Mouse (Mus musculus) lung, embryonic 15.5 days (tissue): ENCODE results near the gene Rflnb. TPM values are rescaled to one million over a fixed set of nuclear protein-coding genes. Genes with fewer than 3 reads are reported as not detected.
A peak's percentile ranks its signal among the peaks of the same experiment; 100 is the strongest.

ENCODE experiments used
- ATAC-seq: fragments of 200-750 bp; cut with Nextera tagmentation; 2 replicates; pipeline ENCODE4 v1.8.0; 2017; ENCODE audit warnings: moderate number of reproducible peaks, borderline replicate concordance; ENCODE audit not compliant: low FRiP score, low TSS enrichment; ENCODE audit errors: extremely low read depth
- H3K27ac ChIP-seq: fragments of 300-500 bp; sonication (generic); 2 replicates; pipeline ENCODE4 v1.5.1; 2015; ENCODE audit warnings: moderate library complexity, mild to moderate bottlenecking, inconsistent platforms
- H3K27me3 ChIP-seq: fragments of 300-500 bp; sonication (generic); 2 replicates; pipeline ENCODE4 v1.6.1; 2015; ENCODE audit warnings: inconsistent platforms
- H3K36me3 ChIP-seq: fragments of 300-500 bp; sonication (generic); 2 replicates; pipeline ENCODE4 v1.6.1; 2015; ENCODE audit warnings: inconsistent platforms
- H3K4me1 ChIP-seq: fragments of 300-500 bp; sonication (generic); 2 replicates; pipeline ENCODE4 v1.6.1; 2015; ENCODE audit warnings: inconsistent platforms
- H3K4me2 ChIP-seq: fragments of 300-500 bp; sonication (generic); 2 replicates; pipeline ENCODE4 v1.6.1; 2015; ENCODE audit warnings: inconsistent platforms, mild to moderate bottlenecking, moderate library complexity
- H3K4me3 ChIP-seq: fragments of 300-500 bp; sonication (generic); 2 replicates; pipeline ENCODE4 v1.5.1; 2015; ENCODE audit warnings: mild to moderate bottlenecking, inconsistent platforms
- H3K9ac ChIP-seq: fragments of 300-500 bp; sonication (generic); 2 replicates; pipeline ENCODE4 v1.6.1; 2015; ENCODE audit warnings: inconsistent platforms
- H3K9me3 ChIP-seq: fragments of 300-500 bp; sonication (generic); 2 replicates; pipeline ENCODE4 v1.6.1; 2016; ENCODE audit warnings: inconsistent platforms
- WGBS: fragments of 180-500 bp; shearing (Covaris S2); methylation state at CpG from one replicate; pipeline ENCODE4 v1.1.7; 2015; 5-methylcytosine and 5-hydroxymethylcytosine counted together
- polyA plus RNA-seq: library from polyadenylated mRNA; unstranded; fragments of >200 nt; fragmentation: Nextera tagmentation; extraction: Ambion mirVana; gene quantifications from 2 replicates; pipeline ENCODE4 v1.2.1, GENCODE M21; 2015

The Rflnb gene
- polyA plus RNA-seq, 1 experiment from 2014 or later: 49.6 TPM

DNA sequence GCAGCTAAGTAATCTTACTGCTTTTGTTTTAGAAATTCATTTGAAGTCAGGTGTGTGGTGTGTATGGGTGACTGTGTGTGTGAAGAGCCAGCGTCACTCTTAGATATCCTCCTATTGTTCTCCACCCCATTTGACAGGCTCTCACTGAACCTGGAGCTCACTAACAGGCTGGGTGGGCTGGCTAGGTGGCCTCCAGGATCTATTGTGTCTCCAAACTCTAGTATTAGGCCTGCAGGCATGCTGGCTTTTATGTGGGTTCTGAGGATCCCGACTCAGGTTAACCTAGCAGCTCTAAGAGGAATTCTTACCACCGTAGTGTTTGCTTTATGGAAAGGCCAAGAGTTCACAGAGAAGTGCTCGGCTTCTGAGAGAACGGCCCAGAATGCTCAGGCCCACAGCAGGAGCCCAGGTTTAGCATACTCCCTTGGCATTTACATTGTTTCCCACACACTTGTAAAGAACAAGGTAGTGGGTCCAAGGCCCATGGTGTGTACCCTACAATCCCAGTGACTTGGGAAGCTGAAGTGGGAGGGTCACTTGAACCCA lies 23.5 kb upstream of the Rflnb start:
- peak overlapping the region; percentile 76 for H3K27ac ChIP-seq
- peak; percentile 67; the same call in 1 of the 2 replicates for ATAC-seq
- WGBS: 53% methylated on average over 5 of the region's 5 CpGs

DNA sequence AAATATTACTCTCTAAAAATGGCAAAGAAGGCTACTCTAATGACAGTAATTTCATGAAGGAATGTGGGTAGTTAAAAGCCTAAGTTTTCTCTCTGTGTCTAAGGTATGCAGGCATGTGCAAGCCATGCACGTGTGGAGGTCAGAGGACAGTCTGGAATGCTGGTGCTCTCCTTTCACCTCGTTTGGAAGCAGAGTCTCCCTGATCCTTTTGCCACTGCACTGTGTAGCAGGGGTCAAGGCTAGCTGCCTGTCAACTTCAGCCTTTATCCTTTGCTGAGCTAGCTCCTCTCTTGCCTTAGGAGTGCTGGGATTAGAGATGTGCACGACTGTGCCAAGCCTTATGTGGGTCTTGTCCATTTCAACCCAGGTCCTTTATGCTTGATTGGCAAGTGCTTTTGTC lies 22.9 kb upstream of the Rflnb start:
- no peak overlapping the region for H3K4me2 ChIP-seq
- ATAC-seq: no peak
- H3K9ac ChIP-seq: no peak overlapping the region
- H3K36me3 ChIP-seq: no peaks in the 10 kb centered on the region
- 26% methylated on average over 3 of the region's 3 CpGs for WGBS
- H3K9me3 ChIP-seq: no peaks in the 10 kb centered on the region
- no peaks in the 10 kb centered on the region for H3K27me3 ChIP-seq
- H3K27ac ChIP-seq: peak overlapping the region; percentile 76
- H3K4me3 ChIP-seq: no peak overlapping the region
- H3K4me1 ChIP-seq: peaks cover 9% of the 10 kb centered on the region

More for the DNA sequence above, 23.5 kb upstream of the Rflnb start:
- Histone ChIP-seq H3K27me3 (no peaks in the 10 kb centered on the region), H3K36me3 (no peaks in the 10 kb centered on the region), H3K4me3 (no peak overlapping the region), H3K4me2 (no peak overlapping the region), H3K9ac (no peak overlapping the region), H3K4me1 (peaks cover 9% of the 10 kb centered on the region), H3K9me3 (no peaks in the 10 kb centered on the region)

DNA sequence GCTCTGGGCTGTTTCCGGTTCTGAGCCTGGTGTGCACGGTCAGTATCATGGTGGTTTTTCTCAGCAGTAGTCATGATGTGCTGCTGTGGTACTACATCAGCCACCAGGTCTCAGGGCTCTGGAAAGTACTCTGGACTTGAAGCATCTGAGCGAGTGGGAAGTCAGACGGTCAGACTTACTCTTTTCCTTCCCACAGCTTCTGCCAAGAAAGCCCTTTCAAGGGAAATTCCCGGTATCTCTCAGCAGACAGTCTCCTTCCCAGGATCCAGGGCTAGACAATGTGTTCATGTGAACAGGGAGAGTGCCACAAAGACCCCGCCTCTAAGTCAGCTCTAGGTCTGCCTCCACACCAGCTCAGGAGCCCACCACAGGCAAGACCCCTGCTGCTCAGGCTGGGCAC lies 17.8 kb upstream of the Rflnb start:
- H3K36me3 ChIP-seq: no peaks in the 10 kb centered on the region
- no peak overlapping the region for H3K9ac ChIP-seq
- no peak for ATAC-seq
- H3K27me3 ChIP-seq: no peaks in the 10 kb centered on the region
- H3K4me2 ChIP-seq: no peak overlapping the region
- 68% methylated on average over 6 of the region's 6 CpGs for WGBS
- no peak overlapping the region for H3K27ac ChIP-seq
- no peak overlapping the region for H3K4me3 ChIP-seq
- peaks cover 24% of the 10 kb centered on the region for H3K4me1 ChIP-seq
- H3K9me3 ChIP-seq: no peaks in the 10 kb centered on the region

- ATAC-seq: no peak
- no peaks in the 10 kb centered on the region for H3K27me3 ChIP-seq
- H3K9me3 ChIP-seq: no peaks in the 10 kb centered on the region
- no peak overlapping the region for H3K9ac ChIP-seq
- peaks cover 24% of the 10 kb centered on the region for H3K4me1 ChIP-seq
- no peak overlapping the region; the same call in 1 of the 2 replicates for H3K27ac ChIP-seq
- H3K4me3 ChIP-seq: no peak overlapping the region
- WGBS: 67% methylated on average over 6 of the region's 6 CpGs
- no peaks in the 10 kb centered on the region for H3K36me3 ChIP-seq
- H3K4me2 ChIP-seq: no peak overlapping the region
Observed at GRCm38 (mm10) chr11:76044468-76044867, 16.9 kb upstream of the Rflnb start.

DNA sequence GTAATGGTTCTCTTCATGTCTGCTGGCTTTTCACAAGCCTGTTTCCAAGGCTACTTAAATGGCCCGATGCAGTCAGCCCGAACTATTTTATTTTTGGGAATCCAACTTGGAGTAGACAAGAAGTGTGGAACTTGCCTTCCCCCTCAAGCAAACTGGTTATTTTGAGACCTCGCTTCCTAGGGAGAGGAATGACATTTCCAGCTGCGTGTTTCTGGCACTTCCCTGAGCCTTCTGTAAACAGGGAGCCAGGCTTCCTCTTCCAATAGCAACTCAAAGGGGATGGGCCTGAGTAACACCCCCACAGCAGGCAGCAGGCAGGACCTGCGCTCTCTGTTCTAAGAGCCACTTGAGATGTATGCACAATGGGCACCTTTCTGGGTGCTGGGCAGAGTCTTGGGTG lies 15.3 kb upstream of the Rflnb start:
- peak; percentile 74; the same call in 1 of the 2 replicates for ATAC-seq
- peaks cover 24% of the 10 kb centered on the region for H3K4me1 ChIP-seq
- no peaks in the 10 kb centered on the region for H3K27me3 ChIP-seq
- WGBS: 10% methylated on average over 5 of the region's 5 CpGs
- H3K27ac ChIP-seq: peak overlapping the region; percentile 32
- H3K9ac ChIP-seq: no peak overlapping the region
- H3K36me3 ChIP-seq: no peaks in the 10 kb centered on the region
- H3K9me3 ChIP-seq: no peaks in the 10 kb centered on the region
- H3K4me3 ChIP-seq: no peak overlapping the region
- H3K4me2 ChIP-seq: no peak overlapping the region

- Histone ChIP-seq H3K9me3 (no peaks in the 10 kb centered on the region), H3K9ac (no peak overlapping the region), H3K4me2 (no peak overlapping the region), H3K27me3 (no peaks in the 10 kb centered on the region), H3K36me3 (no peaks in the 10 kb centered on the region), H3K4me1 (peaks cover 24% of the 10 kb centered on the region), H3K27ac (peak overlapping the region; percentile 32), H3K4me3 (no peak overlapping the region)
- ATAC-seq: no peak
- 54% methylated on average over 10 of the region's 10 CpGs for WGBS
Observed at GRCm38 (mm10) chr11:76042041-76042638, 14.6 kb upstream of the Rflnb start.

GRCm38 (mm10) chr11:76040761-76041376 lies 13.3 kb upstream of the Rflnb start:
- no peak for ATAC-seq
- Histone ChIP-seq H3K4me1 (peaks cover 24% of the 10 kb centered on the region), H3K4me2 (no peak overlapping the region), H3K36me3 (no peaks in the 10 kb centered on the region), H3K9me3 (no peaks in the 10 kb centered on the region), H3K27me3 (no peaks in the 10 kb centered on the region), H3K4me3 (no peak overlapping the region), H3K9ac (no peak overlapping the region), H3K27ac (no peak overlapping the region)
- 80% methylated on average over 4 of the region's 4 CpGs for WGBS

DNA sequence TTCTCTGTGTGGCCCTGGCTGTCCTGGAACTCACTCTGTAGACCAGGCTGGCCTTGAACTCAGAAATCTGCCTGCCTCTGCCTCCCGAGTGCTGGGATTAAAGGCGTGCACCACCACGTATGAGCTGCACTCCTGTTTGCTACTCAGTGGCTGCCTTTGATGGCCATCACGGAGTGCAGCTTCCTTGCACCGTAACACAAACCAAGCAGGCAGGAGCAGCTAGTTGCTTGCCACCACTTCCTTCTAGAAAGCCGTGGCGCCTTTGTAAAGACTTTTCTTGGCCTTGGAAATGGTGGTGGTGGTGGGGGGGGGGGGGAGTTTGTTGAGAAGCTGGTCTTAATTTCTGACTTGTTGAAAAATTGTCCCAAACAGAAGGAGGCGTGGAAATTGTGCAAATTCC lies 12.5 kb upstream of the Rflnb start:
- no peak overlapping the region for H3K9ac ChIP-seq
- H3K27me3 ChIP-seq: no peaks in the 10 kb centered on the region
- H3K4me2 ChIP-seq: no peak overlapping the region
- H3K27ac ChIP-seq: no peak overlapping the region
- no peaks in the 10 kb centered on the region for H3K9me3 ChIP-seq
- no peaks in the 10 kb centered on the region for H3K36me3 ChIP-seq
- no peak overlapping the region for H3K4me3 ChIP-seq
- ATAC-seq: no peak
- WGBS: 80% methylated on average over 8 of the region's 8 CpGs
- H3K4me1 ChIP-seq: peaks cover 22% of the 10 kb centered on the region

GRCm38 (mm10) chr11:76039271-76040053 lies 11.9 kb upstream of the Rflnb start:
- H3K4me3 ChIP-seq: no peak overlapping the region
- 83% methylated on average over 3 of the region's 3 CpGs for WGBS
- ATAC-seq: no peak
- no peaks in the 10 kb centered on the region for H3K9me3 ChIP-seq
- H3K36me3 ChIP-seq: no peaks in the 10 kb centered on the region
- H3K4me1 ChIP-seq: peaks cover 19% of the 10 kb centered on the region
- no peak overlapping the region for H3K27ac ChIP-seq
- H3K9ac ChIP-seq: no peak overlapping the region
- H3K4me2 ChIP-seq: no peak overlapping the region
- H3K27me3 ChIP-seq: no peaks in the 10 kb centered on the region

- Histone ChIP-seq H3K4me3 (no peak overlapping the region), H3K4me1 (peaks cover 11% of the 10 kb centered on the region), H3K4me2 (no peak overlapping the region), H3K36me3 (no peaks in the 10 kb centered on the region), H3K27me3 (no peaks in the 10 kb centered on the region), H3K9ac (no peak overlapping the region), H3K27ac (peak overlapping the region; percentile 2; the same call in 1 of the 2 replicates), H3K9me3 (no peaks in the 10 kb centered on the region)
- 35% methylated on average over 6 of the region's 6 CpGs for WGBS
- ATAC-seq: no peak
Observed at GRCm38 (mm10) chr11:76037581-76038294, 10.2 kb upstream of the Rflnb start.

DNA sequence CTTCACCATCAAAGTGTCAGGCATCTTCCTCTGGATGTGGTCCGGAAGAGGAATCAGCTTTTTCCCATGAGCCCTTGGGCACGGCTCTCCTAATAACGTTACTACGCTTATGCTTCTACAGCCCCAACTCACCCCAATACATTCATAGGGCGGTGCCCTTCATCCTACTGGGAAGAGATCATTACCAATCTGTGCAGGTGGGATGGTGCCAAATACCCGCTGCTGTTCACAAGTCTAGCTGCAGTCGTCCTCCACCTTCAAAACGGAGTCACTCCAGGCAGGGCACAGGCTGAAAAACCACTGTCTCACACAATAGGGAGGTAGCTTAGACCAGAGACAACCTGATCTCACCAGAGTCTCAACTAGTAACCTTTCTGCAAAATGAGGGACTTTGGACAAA lies 7.6 kb upstream of the Rflnb start:
- H3K27me3 ChIP-seq: no peaks in the 10 kb centered on the region
- H3K27ac ChIP-seq: no peak overlapping the region
- H3K9ac ChIP-seq: no peak overlapping the region
- no peaks in the 10 kb centered on the region for H3K9me3 ChIP-seq
- H3K4me2 ChIP-seq: no peak overlapping the region
- H3K36me3 ChIP-seq: no peaks in the 10 kb centered on the region
- H3K4me1 ChIP-seq: no peaks in the 10 kb centered on the region; the same call in 1 of the 2 replicates
- 84% methylated on average over 8 of the region's 8 CpGs for WGBS
- no peak overlapping the region for H3K4me3 ChIP-seq
- ATAC-seq: no peak
